Mouse (Mus musculus): ENCODE results near the gene Tmem139.

The Tmem139 gene

DNA sequence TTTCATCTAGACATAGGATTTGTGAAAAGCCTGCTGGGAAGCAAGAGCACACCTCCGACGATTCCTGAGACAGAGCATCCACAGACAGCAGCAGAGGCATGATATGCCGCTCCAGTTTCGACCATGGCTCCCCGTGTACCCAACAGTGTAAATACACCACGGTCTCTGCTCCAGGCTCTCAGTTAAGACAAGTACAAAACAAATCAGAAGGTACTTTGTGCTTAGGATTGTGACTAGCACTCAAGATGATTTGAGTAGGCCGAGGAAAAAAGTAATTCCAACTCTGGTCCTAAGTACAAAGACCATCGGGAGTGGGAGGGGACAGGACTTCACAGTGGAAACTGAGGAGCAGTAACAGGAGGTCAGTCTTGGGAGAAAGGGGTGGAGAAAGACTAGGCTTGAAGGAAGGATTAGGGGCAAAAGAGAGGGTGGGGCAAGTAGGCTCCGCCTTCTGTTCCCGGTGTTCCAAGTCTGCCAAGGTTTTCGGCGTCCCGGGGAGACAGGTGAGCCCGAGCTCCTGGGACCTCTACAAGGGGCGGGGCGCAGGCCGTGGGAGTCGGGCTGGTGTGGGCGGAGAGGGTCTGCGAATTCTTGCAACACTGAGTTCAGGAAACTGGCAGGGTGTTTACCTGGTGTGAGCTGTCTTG is at the start of gene Tmem139:
TSS of gene Tmem139 (plus strand) at position 447 of the 647 bp plus-strand sequence.
- no peak for DNase-seq (ENCODE audit: low spot score in 2 of 2)

DNA sequence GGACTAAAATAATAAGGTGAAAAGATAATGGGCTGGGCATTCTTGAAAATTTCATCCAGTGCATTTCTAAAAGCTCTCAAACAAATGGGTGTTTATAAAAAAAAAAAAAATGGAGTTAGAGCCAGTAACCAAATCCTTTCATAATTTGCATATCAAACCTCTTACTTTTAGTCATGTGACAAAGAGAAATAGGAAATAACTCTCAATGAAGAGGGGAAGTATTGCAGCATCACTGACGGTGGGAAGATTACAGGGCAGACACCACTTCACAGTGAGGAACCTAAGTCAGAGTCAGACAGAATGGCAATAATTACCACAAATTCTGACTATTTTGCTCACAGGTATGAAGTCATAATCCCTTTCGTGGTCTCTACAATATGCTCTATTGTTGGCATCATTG is 46.7 kb upstream of the Tmem139 start, which contains the start of gene Tas2r144:
TSS of gene Tas2r144 (plus strand) at position 301 of the 400 bp plus-strand sequence.
- no peak for DNase-seq (ENCODE audit: low spot score in 2 of 2)

- no peak for DNase-seq (ENCODE audit: low spot score in 2 of 2)
Measured at GRCm38 (mm10) chr6:42222286-42222685, 39.5 kb upstream of the Tmem139 start.

DNA sequence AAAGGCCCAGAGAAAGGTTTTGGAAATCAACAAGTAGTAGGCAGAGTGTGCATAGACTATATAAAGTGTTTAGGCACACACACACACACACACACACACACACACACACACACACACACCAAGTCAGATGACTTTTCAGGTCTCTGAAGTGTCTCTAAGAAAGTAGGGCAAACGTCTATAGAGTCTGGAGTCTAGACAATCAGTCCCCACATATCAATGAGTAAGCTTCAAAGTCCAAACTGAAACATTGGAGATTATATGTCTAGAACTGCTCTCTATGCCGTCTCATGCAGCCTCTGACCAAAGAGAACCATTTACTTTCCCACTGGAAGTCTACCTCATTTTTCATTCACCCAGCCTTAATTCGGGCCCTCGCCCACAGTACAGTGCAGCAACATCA is 36.7 kb upstream of the Tmem139 start:
- DNase-seq (ENCODE audit: low spot score in 2 of 2): no peak

DNA sequence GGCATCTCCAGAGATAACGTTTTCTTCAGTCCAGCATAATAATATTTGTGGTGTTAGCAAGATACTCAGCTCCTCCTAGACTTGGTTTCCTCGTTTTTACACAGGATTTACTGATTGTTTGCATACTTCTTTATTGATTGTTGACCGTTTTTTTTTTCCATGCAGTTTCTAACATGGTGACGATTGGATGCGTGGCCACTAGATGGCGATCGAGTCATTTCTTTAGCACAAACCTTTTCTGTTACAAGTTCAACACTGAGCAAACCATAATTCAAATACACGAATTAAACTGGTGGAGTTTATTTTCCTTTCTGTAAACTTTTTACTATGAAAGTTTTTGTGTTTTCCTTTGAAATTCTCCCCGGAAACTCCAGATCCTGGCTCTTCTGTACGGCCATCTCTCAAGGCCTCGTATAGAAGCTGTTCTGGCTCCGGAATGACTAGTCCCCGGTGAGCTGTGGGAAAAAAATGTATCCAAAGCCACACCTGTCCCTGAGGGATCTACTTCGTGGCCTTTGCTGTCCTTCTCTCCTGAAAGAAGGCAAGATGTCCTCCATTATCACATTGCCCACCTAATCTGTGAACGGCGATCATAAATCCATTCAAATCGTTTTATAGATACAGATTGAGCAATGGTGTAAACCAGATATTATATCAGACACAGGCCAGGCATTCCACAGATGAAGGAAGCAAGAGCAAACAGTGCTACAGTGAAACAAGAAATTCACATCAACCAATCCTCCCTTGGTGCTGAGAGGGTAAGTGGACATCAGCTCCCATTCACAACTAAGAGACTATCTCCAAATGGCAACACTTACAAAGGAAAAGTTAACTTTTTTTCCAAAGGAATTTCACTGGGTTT is 34.3 kb upstream of the Tmem139 start:
- peak in 1 of 2 experiments; percentile 42 for DNase-seq (ENCODE audit: low spot score in 2 of 2)

GRCm38 (mm10) chr6:42229610-42230009 is 32.2 kb upstream of the Tmem139 start:
- DNase-seq (ENCODE audit: low spot score in 2 of 2): no peak

- peak in 1 of 2 experiments; percentile 27 for DNase-seq (ENCODE audit: low spot score in 2 of 2)
Measured at GRCm38 (mm10) chr6:42231191-42231590, 30.6 kb upstream of the Tmem139 start.

DNA sequence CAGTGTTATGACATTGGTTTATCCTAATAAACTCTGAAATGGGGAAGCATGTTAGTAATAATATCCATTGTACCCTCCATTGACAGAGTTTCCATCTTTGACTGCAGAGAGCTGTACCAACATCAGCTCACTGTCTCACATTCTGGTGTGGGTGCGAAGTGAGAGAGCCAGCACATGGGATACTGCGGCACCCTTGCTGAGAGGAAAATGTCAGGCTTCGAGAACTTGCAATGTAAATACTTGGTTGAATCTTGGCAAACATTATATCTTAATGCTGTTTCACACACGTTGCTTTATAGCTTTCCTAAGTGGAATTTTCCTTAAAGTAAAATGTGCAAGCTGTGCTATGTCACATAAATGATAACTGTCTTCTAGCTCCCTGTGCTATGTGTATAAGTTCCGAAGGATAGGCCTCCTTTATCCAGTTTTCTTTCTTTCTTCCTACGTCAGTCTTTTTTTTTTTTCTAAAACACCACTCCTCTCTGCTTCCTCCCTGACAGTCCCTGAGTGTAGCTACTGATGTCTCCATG is 24.4 kb upstream of the Tmem139 start:
- DNase-seq (ENCODE audit: low spot score in 2 of 2): no peak

DNA sequence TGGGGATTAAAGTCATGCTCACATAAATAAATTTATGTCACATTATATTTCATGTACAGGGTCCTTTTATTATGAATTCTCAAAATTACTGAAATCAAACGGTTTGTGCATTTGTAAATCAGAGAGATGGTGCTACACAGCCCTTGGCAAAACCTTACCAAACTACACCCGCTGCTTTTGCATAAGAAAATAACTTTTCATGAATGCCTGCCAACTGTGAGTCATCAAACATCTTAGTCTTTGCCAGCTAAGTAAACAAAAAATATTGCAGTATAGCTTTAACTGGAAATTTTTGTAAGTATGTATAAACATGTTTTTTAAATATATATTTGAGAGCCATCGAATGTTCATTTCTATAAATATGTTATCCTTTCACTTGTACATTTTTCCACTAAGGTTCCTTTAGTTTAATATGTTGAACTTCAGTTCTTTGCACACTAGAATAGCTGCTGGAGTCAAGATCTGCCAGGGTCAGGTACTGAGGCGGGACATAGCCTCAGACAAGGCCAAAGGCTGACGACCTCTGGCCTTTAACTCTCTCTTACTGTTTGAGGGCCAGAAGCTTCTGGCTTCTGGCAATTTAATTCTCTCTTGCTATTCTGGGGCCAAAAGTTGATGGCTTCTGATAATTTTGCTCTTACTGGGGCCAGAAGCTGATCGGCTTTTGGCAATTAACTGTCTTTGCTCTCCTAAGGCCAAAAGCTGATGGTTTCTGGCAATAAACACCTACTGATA is 20.3 kb upstream of the Tmem139 start:
- DNase-seq (ENCODE audit: low spot score in 2 of 2): no peak

DNA sequence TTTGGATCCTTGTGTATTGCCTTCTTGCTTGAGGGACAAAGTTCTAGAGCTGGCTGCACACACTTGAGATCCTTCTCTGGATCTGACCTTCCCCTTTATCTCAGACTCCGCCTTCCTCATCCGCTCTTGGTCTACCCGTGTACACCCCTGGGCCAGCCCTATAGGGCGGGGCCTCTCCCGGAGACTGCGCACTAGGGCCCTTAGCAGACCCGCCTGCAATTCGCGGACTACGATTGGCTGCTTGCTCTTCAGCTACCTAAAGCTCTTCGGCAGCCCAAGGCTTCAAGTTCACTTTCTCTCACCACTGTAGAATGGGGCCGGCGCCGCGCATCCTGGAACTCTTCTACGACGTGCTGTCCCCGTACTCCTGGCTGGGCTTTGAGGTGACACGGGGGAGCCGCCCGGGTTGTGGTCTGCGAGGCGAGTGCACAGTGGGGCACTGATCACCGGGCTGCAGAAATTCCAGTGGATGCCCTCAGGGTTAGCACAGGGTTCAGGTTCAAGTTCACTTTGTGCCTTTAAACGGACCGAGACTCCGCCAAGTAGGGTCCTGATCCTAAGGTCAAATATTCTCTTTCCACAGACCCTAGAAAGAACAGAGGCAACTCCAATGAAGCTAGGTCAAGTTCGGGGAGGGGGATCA is 15.9 kb upstream of the Tmem139 start, which contains the start of gene Gstk1:
TSS of gene Gstk1 (plus strand) at position 225 of the 643 bp plus-strand sequence.
- peak; percentile 45 to 65 for DNase-seq (ENCODE audit: low spot score in 2 of 2)

DNA sequence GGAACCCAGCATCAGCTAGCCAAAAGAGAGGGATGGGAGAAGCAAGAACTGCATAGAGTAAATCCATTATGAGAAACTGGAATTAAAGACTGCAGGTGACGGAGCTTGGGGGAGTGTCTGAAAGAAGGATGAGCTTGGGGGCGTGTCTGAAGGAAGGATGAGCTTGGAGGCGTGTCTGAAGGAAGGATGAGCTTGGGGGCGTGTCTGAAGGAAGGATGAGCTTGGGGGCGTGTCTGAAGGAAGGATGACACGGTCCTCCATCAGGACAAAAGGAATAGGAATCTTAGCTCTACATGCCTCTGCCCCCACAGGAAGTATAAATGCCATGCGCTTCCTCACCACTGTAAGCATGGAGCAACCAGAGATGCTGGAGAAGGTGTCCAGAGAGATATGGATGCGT is 14.6 kb upstream of the Tmem139 start:
- no peak for DNase-seq (ENCODE audit: low spot score in 2 of 2)

GRCm38 (mm10) chr6:42247981-42248380 is 13.8 kb upstream of the Tmem139 start:
- no peak for DNase-seq (ENCODE audit: low spot score in 2 of 2)

- DNase-seq (ENCODE audit: low spot score in 2 of 2): no peak
Measured at GRCm38 (mm10) chr6:42251791-42252190, 10.0 kb upstream of the Tmem139 start.

DNA sequence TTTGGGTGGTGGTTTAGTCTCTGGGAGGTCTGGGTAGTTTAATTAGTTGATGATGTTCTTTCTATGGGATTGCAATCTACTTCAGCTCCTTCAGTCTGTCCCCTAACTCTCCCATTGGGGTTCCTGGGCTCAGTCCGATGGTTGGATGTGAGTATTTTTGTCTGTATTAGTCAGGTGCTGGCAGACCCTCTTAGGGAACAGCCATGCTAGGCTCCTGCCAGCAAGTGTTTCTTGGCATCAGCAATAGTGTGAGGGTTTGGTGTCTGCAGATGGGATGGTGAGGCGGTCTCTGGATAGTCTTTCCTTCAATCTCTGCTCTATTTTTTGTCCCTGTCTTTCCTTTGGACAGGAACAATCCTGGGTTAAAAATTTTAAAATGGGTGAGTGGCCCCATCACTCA is 8.7 kb upstream of the Tmem139 start:
- DNase-seq (ENCODE audit: low spot score in 2 of 2): no peak

DNA sequence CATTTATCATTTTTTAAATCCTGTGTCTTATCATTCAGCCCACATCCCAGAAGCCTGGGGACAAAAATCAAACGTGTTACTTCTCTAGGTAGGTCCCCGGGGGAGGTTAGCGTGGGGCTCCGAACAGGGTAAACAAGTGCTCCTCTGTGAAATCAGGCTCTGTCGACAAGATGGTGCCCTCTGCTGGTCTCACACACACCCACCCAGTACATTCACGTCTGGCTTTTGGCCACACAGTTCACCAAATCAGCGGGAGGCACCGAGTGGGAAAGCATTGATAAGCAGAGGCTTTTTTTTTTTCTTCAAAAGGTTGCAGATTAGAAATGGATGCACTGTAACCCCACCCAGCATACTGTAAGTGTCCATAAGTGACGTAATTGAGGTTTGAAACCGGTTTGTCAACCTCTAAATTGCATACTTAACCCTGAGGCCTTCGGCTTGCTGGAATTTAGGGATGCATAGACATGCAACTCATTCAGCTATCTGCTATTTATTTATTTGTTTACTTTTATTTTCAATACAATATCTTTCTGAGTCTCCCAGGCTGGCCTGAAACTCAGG is 4.4 kb upstream of the Tmem139 start:
- peak in 1 of 2 experiments; percentile 26 for DNase-seq (ENCODE audit: low spot score in 2 of 2)

- no peak for DNase-seq (ENCODE audit: low spot score in 2 of 2)
Measured at GRCm38 (mm10) chr6:42260430-42260829, 1.3 kb upstream of the Tmem139 start.

DNA sequence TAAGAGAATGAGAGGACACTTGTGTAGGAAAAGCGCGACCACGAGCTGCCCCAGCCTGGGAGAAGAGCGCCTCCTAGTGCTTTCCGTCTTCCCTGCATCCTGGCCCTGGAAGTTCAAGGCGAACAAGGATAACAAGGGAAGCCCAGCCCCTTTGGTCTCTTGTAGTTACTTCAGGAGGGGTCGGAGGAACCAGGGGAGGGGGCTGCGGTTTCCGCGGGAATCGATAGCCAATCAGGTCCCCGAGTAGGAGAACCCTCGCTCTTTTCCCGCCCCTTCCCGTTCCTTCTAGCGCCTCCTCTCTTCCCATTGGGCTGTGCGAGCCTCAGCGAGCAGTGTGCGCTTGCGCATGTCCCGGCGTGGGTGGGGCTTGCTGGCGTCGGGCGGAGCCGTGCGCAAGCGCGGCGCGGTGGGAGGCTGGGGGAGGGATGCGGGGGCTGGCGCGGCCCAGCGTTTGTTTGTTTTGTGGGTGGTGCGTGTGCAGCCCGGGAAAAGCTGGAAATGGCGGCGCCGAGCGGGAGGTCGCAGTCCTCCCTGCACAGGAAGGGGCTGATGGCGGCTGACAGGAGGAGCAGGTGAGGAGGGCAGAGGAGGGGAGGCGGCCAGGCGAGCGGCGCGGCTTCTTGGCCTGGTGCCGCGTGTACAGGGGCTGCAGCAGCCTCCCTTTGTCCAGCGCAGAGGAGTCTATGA is 3.0 kb downstream of the Tmem139 start, which contains the start of gene Casp2:
TSS of gene Casp2 (plus strand) at position 360 of the 687 bp plus-strand sequence.
- DNase-seq (ENCODE audit: low spot score in 2 of 2): peak; percentile 97 to 98

DNA sequence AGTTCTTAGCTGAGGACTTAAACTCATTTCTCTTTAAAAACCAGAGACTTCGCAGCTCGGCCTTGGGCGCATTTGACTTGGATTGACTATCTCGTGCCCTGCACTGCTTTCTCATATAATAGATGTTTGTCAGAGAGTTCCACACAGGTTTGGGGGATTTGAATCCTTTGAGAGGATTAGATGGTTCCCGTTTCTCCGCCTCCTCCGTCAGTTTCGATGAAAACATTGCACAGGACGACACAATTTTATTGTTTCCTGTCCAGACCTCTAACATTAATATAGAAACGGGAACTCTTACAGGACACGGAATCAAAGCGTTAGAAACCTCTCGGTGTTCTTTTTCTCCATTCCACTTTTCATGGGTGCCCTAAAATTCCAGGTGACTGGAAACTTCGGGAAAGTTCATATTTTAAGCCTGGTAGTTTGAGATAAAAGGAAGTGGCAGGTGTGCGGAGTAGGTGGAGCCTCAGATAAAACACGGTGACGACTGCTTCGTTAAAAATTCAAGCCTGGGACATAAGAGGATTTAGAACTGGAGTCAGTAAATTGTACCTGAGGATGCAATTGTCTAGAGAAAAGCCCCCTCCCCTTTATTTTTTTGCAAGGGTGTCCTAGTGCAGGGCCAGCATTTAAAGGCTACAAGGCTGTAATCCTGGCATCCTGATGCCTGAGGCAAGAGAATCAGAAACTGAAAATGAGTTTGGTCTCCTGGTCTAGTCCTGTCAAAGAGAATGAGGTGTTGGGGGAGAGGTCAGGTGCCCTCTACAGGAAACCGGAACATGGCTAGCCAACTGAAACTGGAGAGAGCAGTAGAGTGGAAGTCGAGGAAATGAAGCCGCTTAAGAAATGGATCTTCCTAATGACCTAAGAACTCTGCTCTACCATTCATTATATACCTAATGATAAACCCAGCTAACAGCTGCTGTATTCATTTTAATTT is 3.9 kb downstream of the Tmem139 start:
- no peak for DNase-seq (ENCODE audit: low spot score in 2 of 2)

GRCm38 (mm10) chr6:42270817-42271216 is 9.0 kb downstream of the Tmem139 start:
- no peak for DNase-seq (ENCODE audit: low spot score in 2 of 2)

All from frontal cortex, postnatal 10 days (tissue).